Mouse (Mus musculus) midbrain, embryonic 13.5 days (tissue): Measurements from ENCODE around the gene Fndc3b. TPM values are rescaled to one million over a fixed set of nuclear protein-coding genes. Genes with fewer than 3 reads are reported as not detected.
A peak's percentile ranks its signal among the peaks of the same experiment; 100 is the strongest.

Experiments
- ATAC-seq: fragments of 200-750 bp; cut with Nextera tagmentation; 2 replicates; pipeline ENCODE4 v1.8.0; 2017; ENCODE audit warnings: mild to moderate bottlenecking, moderate TSS enrichment, moderate library complexity
- H3K27ac ChIP-seq: fragments of 300-500 bp; sonication (generic); 2 replicates; pipeline ENCODE4 v1.5.1; 2015; ENCODE audit warnings: inconsistent platforms, mild to moderate bottlenecking, moderate library complexity
- H3K27me3 ChIP-seq: fragments of 300-500 bp; sonication (generic); 2 replicates; pipeline ENCODE4 v1.6.1; 2015; ENCODE audit warnings: mild to moderate bottlenecking, inconsistent platforms
- H3K36me3 ChIP-seq: fragments of 300-500 bp; sonication (generic); 2 replicates; pipeline ENCODE4 v1.6.1; 2015; ENCODE audit warnings: mild to moderate bottlenecking, inconsistent platforms
- H3K4me1 ChIP-seq: fragments of 300-500 bp; sonication (generic); replicated peaks from 2 replicates; pipeline ENCODE4 v1.6.1; 2015; ENCODE audit warnings: inconsistent platforms
- H3K4me2 ChIP-seq: fragments of 300-500 bp; sonication (generic); replicated peaks from 2 replicates; pipeline ENCODE4 v1.6.1; 2015; ENCODE audit warnings: moderate library complexity, mild to moderate bottlenecking, inconsistent platforms
- H3K4me3 ChIP-seq: fragments of 300-500 bp; sonication (generic); replicated peaks from 2 replicates; pipeline ENCODE4 v1.5.1; 2015; ENCODE audit warnings: mild to moderate bottlenecking, inconsistent platforms
- H3K9ac ChIP-seq: fragments of 300-500 bp; sonication (generic); replicated peaks from 2 replicates; pipeline ENCODE4 v1.6.1; 2015; ENCODE audit warnings: mild to moderate bottlenecking, inconsistent platforms
- H3K9me3 ChIP-seq: fragments of 300-500 bp; sonication (generic); 2 replicates; pipeline ENCODE4 v1.6.1; 2016; ENCODE audit warnings: mild to moderate bottlenecking, inconsistent platforms
- WGBS: fragments of 180-500 bp; shearing (Covaris S2); methylation state at CpG from one replicate; pipeline ENCODE4 v1.1.7; 2015; 5-methylcytosine and 5-hydroxymethylcytosine counted together
- polyA plus RNA-seq: library from polyadenylated mRNA; unstranded; fragments of >200 nt; fragmentation: Nextera tagmentation; extraction: Ambion mirVana; gene quantifications from 2 replicates; pipeline ENCODE4 v1.2.1, GENCODE M21; 2015

Gene Fndc3b
- polyA plus RNA-seq, 1 experiment from 2014 or later = 10.0 TPM

DNA sequence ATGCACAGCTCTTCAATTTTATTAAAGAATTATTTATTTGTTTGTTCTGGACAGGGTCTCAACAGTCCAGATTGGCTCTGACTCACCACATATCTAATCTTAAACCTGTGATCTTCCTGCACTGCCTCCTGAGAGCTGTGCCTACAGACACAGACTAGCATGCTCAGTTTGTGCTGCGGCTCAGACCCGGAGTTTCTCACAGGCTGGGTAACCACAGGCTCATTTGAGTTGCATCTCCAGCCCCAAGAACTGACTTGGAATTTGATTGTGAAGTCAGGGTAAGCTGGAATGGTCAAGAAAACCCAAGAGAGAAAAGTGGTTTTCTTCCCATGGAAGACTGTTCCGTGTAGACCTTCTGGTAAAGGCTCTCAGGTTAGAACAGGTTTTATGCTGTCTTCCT lies 184.1 kb downstream of the Fndc3b start:
- Histone ChIP-seq H3K27me3 (peaks cover 6% of the 10 kb centered on the region; the same call in 1 of the 2 replicates), H3K4me1 (peaks cover 3% of the 10 kb centered on the region; the same call in 1 of the 2 replicates), H3K36me3 (no peaks in the 10 kb centered on the region), H3K27ac (no peak overlapping the region), H3K4me3 (no peak overlapping the region), H3K4me2 (no peak overlapping the region), H3K9me3 (no peaks in the 10 kb centered on the region), H3K9ac (no peak overlapping the region)
- 87% methylated on average over 3 of the region's 3 CpGs for WGBS
- no peak for ATAC-seq

DNA sequence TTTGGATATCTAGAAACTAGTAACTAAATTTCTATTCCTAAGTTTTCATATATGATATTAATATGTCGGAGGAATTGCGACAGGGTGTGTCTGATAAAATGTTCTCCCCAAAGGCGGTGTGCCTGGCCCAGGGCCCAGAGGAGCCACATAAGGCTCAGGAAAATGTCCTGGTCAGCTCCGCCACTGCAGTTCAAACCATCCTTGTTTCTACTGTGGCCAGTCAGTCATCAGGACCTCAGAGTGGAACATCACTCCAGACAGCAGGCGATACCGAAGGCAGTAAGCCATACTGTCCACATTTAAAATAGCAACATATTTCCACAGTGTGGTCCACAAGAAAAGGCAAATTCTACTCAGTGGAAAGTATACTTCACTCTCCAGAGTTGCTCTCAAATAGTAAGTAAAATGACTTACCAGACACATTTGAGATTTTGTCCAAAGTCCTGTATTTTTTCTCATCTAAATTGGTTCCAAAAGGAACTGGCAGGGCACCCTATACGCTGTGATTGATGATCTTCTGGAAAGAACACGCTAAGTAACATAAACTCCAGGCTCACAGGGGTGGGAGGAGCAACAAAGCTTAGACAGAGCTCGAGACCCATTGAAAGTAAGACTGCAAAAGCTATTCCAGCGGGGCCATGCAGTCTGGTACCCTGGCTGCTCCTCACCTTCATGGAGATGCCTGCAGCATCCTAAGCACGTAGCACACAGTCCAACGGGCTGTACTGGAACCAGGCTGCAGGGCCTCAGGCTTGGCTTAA lies 187.8 kb downstream of the Fndc3b start:
- no peak for ATAC-seq
- no peaks in the 10 kb centered on the region for H3K9me3 ChIP-seq
- 87% methylated on average over 12 of the region's 12 CpGs for WGBS
- peaks cover 3% of the 10 kb centered on the region; the same call in 1 of the 2 replicates for H3K4me1 ChIP-seq
- no peak overlapping the region for H3K4me3 ChIP-seq
- no peak overlapping the region for H3K9ac ChIP-seq
- H3K27me3 ChIP-seq = peaks cover 6% of the 10 kb centered on the region; the same call in 1 of the 2 replicates
- no peak overlapping the region for H3K4me2 ChIP-seq
- no peak overlapping the region for H3K27ac ChIP-seq
- no peaks in the 10 kb centered on the region for H3K36me3 ChIP-seq

DNA sequence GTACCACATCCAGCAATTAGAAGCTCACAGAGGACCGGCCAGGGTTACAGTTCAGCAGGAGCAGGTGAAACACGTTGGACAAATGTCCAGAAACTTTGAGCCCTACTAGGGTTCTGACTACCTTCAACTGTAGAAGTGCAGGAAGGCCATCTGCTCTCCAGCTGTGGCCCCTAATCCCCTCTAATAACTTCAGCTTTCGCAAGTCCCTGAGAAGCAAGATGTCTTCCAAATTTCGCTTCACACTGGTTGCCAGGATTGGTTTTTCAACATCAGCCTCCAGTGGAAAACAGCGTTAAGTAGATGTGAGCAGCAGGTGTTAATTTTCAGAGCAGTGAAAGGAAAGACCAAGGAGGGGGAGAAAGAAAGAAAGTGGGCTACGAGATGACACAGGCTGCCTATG lies 190.7 kb downstream of the Fndc3b start:
- H3K4me3 ChIP-seq = no peak overlapping the region
- ATAC-seq = no peak
- H3K4me2 ChIP-seq = no peak overlapping the region
- H3K4me1 ChIP-seq = peaks cover under 1% of the 10 kb centered on the region; the same call in 1 of the 2 replicates
- no peak overlapping the region for H3K9ac ChIP-seq
- H3K27me3 ChIP-seq = peaks cover 6% of the 10 kb centered on the region; the same call in 1 of the 2 replicates
- H3K9me3 ChIP-seq = no peaks in the 10 kb centered on the region
- H3K36me3 ChIP-seq = no peaks in the 10 kb centered on the region
- H3K27ac ChIP-seq = no peak overlapping the region
- WGBS = 67% methylated on average over 6 of the region's 6 CpGs

DNA sequence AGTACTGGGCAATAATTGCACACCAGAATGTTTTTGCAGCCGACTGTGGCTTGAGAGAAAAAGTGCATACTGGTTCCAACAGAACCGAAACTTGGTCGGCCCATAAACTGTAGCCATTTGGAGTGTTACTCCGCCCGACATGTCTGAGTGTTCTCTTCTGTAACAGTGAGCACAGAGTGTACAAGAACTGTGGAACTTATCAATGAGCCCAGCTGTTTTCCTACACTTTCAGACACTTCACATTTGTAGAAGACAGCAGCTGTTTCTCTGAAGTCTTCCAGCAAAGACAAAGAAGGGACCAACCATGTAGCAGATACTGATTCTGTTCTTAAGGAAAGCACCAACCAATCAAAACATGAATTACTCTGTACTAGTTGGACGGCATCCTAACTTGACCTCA lies 191.6 kb downstream of the Fndc3b start:
- no peak for ATAC-seq
- H3K9me3 ChIP-seq = no peaks in the 10 kb centered on the region
- H3K27ac ChIP-seq = no peak overlapping the region
- no peak overlapping the region for H3K9ac ChIP-seq
- H3K4me3 ChIP-seq = no peak overlapping the region
- 97% methylated on average over 6 of the region's 6 CpGs for WGBS
- no peaks in the 10 kb centered on the region for H3K4me1 ChIP-seq
- peaks cover 6% of the 10 kb centered on the region; the same call in 1 of the 2 replicates for H3K27me3 ChIP-seq
- H3K4me2 ChIP-seq = no peak overlapping the region
- H3K36me3 ChIP-seq = no peaks in the 10 kb centered on the region

DNA sequence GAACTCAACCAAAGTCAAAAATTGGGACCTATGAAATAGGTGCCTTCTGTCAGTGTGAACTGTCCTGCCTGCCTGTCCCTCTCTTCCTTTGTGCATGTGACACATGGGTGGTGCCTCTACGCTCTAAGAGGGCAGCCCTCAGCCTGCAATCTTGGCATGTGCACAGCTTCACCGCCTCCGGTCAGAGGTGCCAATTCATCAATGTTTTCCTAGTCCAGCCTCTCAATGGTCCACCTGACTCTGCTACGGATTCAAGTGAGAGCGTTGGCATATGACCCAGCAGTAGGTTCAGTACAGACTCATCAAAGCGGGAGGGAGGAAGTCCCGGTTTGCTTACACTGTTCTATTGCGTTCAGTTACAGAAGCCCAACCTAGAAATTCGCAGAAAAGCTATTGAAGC lies 192.2 kb downstream of the Fndc3b start:
- Histone ChIP-seq H3K9me3 (no peaks in the 10 kb centered on the region), H3K4me2 (no peak overlapping the region), H3K9ac (no peak overlapping the region), H3K4me1 (no peaks in the 10 kb centered on the region), H3K36me3 (no peaks in the 10 kb centered on the region), H3K4me3 (no peak overlapping the region), H3K27ac (no peak overlapping the region), H3K27me3 (peaks cover 3% of the 10 kb centered on the region; the same call in 1 of the 2 replicates)
- whole genome bisulfite sequencing = 93% methylated on average over 9 of the region's 9 CpGs
- ATAC-seq = no peak

DNA sequence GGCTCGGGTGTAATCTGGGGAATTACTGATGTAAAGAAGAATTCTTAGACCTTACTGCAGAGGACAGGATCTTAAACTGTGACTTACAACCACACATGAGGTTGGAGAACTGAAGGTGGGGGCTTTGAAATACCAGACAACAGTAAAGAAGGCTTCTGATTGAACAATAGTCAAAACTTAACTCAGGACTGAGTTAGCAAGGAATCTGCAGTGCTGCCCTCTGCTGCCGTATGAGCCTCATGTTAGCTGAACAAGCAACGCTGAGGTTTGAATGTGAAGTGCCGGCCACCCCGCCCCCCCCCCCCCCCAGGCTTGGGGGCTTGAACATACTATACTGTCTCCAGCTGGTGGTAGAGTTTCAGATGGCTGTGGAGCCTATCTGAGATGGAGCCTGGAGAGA lies 194.6 kb downstream of the Fndc3b start:
- Histone ChIP-seq H3K9ac (no peak overlapping the region), H3K27me3 (no peaks in the 10 kb centered on the region), H3K36me3 (no peaks in the 10 kb centered on the region), H3K4me3 (no peak overlapping the region), H3K27ac (no peak overlapping the region), H3K4me1 (no peaks in the 10 kb centered on the region), H3K9me3 (no peaks in the 10 kb centered on the region), H3K4me2 (no peak overlapping the region)
- no peak for ATAC-seq
- WGBS = 50% methylated on average over 5 of the region's 5 CpGs

DNA sequence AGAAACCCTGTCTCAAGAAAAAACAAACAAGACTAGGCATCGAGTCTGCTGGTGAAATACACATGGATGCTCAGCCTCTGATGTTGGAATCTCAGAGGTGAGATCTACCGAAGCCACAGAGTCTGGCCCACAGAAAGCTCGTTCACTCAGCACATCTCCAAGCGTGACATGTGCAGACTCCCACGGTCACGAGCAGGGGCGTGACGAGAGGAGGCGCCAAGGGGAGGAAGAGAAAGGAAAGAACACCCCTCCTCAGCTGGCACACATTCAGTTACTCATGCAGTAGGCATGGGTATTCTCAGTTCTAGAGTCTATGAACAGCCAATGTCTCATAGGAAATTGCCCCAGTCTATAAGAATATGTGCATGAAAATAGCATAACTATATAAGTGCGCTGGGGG lies 199.3 kb downstream of the Fndc3b start:
- no peaks in the 10 kb centered on the region for H3K9me3 ChIP-seq
- H3K36me3 ChIP-seq = no peaks in the 10 kb centered on the region
- no peak for ATAC-seq
- H3K27ac ChIP-seq = no peak overlapping the region
- H3K4me1 ChIP-seq = no peaks in the 10 kb centered on the region
- no peaks in the 10 kb centered on the region for H3K27me3 ChIP-seq
- H3K9ac ChIP-seq = no peak overlapping the region
- WGBS = 79% methylated on average over 10 of the region's 10 CpGs
- no peak overlapping the region for H3K4me2 ChIP-seq
- no peak overlapping the region for H3K4me3 ChIP-seq

DNA sequence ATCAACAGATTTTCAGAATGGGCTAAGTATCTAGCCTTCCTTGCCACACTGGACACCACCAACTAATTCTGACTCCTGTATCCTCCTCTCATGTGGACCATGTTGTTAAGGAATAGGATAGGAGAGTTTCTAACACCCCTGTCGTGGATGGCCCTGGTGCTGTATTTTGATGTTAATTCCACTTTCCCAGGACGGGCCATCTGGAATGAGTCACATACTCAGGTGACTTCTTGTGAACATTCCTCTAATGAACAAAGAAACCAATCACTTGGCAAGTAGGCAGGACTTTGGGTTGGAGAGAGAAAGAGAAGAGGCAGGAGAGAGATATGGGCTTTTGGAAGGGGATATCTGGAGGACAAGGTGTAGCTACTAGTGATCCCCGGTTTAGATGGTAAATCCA lies 204.2 kb downstream of the Fndc3b start:
- no peak for ATAC-seq
- WGBS = 86% methylated on average over 3 of the region's 3 CpGs
- Histone ChIP-seq H3K4me2 (no peak overlapping the region), H3K27me3 (no peaks in the 10 kb centered on the region), H3K9me3 (no peaks in the 10 kb centered on the region), H3K36me3 (no peaks in the 10 kb centered on the region), H3K4me1 (no peaks in the 10 kb centered on the region), H3K9ac (no peak overlapping the region), H3K4me3 (no peak overlapping the region), H3K27ac (no peak overlapping the region)

DNA sequence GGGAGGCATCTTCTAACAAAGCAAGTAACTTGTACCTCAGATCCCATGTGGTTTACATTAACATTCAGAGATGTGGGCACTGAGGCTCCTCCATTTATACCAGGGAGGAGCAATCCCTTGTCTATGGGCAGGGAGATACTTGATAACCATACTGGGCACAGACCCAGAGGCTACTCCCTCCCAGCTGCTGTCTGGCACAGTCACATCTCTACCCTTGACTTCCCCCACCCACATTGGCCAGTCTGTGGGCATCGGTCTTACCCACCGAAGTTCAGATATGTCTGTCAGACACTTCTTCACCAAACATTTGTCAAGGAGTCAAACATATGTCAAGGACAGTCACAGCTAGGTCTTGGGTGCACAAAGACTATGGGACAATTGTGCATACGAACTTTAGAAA lies 205.5 kb downstream of the Fndc3b start:
- Histone ChIP-seq H3K4me1 (no peaks in the 10 kb centered on the region), H3K9me3 (no peaks in the 10 kb centered on the region), H3K36me3 (no peaks in the 10 kb centered on the region), H3K9ac (no peak overlapping the region), H3K4me2 (no peak overlapping the region), H3K27ac (no peak overlapping the region), H3K27me3 (no peaks in the 10 kb centered on the region), H3K4me3 (no peak overlapping the region)
- WGBS = 90% methylated on average over 3 of the region's 3 CpGs
- no peak for ATAC-seq

DNA sequence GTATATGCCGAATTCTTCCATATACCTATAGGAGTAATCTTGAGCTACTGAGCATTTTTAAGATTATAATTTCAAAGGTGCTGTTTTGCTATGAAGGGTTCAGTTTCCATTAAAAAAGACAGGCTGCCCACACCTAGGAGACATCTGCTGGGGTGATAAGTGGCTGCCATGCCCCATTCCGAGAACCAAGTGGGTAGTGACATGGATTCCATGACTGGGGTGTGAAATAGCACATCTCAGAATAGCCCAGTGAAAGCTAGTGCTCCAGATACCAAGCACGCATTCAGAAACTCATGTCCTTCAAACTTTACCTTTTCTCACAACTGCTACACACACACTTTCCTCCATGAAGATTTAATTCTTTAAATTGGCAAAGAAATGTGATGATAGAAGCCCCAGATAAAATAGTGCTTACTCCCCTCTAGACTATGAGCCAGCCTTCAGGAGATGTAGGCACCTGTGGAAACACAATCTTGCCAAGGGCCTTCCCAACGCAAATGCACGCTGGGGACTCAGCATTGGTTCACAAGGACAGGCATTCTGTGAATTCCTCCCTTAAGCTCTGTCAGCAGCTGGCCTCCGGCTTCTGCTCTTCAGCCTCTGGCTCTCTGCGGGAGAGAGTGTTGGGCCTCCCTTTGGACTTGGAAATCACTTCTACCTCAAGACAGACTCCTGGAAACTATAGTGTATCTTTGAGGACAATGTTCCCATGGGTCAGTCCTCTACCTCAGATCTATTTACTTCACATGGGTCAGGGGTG lies 207.6 kb downstream of the Fndc3b start:
- Histone ChIP-seq H3K36me3 (peaks cover 5% of the 10 kb centered on the region; the same call in 1 of the 2 replicates), H3K27me3 (no peaks in the 10 kb centered on the region)
- WGBS = 92% methylated on average over 7 of the region's 7 CpGs

DNA sequence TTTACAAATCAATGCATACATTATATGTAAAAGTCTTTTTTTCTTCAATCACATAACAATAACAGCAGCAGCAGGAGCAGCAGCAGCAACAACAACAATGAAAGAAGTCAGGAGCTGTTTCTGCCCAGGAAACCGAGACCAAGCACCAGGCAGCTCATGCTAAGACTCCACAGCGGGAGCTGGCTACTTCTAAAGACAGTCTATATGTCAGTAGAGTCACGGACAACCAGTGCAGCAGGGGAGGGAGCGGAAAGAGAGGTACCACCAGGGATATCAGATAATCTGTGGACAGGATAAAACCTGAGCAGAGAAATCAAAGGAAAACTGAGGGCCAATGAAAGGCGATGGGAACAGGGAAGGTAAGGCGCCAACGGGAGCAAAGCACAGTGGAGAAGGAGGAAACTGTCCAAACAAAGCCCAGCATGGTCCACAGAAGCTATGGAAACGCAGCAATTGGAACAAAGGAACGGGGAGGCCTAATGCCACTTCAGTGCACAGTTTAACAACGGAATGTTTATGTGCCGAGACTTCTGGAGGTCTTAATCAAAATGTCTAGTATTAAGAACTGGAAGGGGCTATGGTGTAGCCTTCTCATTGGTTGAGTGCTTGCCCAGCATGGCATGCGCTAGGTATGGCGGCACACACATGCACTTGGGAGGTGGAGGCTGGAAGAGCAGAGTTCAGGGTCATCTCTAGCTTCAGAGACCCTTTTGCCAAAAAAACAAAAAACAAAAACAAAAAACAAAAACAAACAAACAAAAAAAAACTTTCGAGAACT lies 215.6 kb downstream of the Fndc3b start:
- Histone ChIP-seq H3K27ac (no peak overlapping the region; the same call in 1 of the 2 replicates), H3K9ac (no peak overlapping the region), H3K9me3 (0 out of 2 replicates have a peak, but pooled peaks cover 3% of the 10 kb centered on the region), H3K36me3 (peaks cover 11% of the 10 kb centered on the region; the same call in 1 of the 2 replicates), H3K4me1 (peaks cover 7% of the 10 kb centered on the region), H3K4me2 (0 out of 2 replicates have a peak overlapping the region, but pooled peaks have one; percentile 5), H3K4me3 (no peak overlapping the region), H3K27me3 (no peaks in the 10 kb centered on the region)
- peak; percentile 76 for ATAC-seq
- WGBS = 29% methylated on average over 14 of the region's 14 CpGs

More for the DNA sequence above, 207.6 kb downstream of the Fndc3b start:
- no peak overlapping the region for H3K4me2 ChIP-seq
- 0 out of 2 replicates have a peak, but pooled peaks cover 3% of the 10 kb centered on the region for H3K9me3 ChIP-seq
- H3K9ac ChIP-seq = no peak overlapping the region
- no peak for ATAC-seq
- H3K27ac ChIP-seq = no peak overlapping the region
- no peak overlapping the region for H3K4me3 ChIP-seq
- no peaks in the 10 kb centered on the region for H3K4me1 ChIP-seq
